Mouse (Mus musculus) B cell, adult 2 months (primary cell): ENCODE measurements around the gene Rpl22l1.
"Not testable (repeated sequence)": the region's sequence is repeated elsewhere in the genome, so short reads cannot be mapped to it uniquely, and the experiment has no call there.

Experiments used
- DNase-seq, 2 experiments: peaks; one replicate each; pipeline ENCODE4 v3.0.0; 2022

The Rpl22l1 gene

GRCm38 (mm10) chr3:28841886-28842649 lies 36.8 kb downstream of the Rpl22l1 start:
- DNase-seq, result no peak

- DNase-seq, result no peak
Measured at GRCm38 (mm10) chr3:28843231-28843630, 38.0 kb downstream of the Rpl22l1 start.

- DNase-seq, result no peak
Measured at GRCm38 (mm10) chr3:28847115-28847514, 41.9 kb downstream of the Rpl22l1 start.

DNA sequence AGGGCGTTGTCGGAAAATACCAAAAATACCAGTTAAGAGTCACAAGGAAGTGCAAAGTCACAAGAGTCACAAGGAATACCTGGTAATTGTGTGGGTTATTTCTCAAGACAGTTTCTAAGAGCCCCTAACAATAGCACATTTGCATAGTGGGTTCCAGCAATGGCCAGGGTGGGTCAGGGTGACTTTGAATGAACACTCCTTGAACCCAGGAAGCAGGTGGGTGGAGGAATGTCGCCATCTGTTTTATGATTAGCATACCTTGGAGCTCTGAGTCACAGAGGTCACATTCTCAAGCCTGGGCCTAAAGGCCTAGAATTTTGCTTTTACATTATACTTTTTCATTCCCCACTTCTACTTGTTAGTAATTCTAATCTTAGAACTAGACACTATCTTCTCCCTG lies 46.9 kb downstream of the Rpl22l1 start:
- not testable (repeated sequence) for DNase-seq
